Mouse (Mus musculus) testis, adult 2 months (tissue): ENCODE measurements around the gene Trim43a. TPM values are rescaled to one million over a fixed set of nuclear protein-coding genes. Genes with fewer than 3 reads are reported as not detected.
"Not testable (repeated sequence)": the region's sequence is repeated elsewhere in the genome, so short reads cannot be mapped to it uniquely, and the experiment has no call there.

ENCODE experiments used
- H3K27ac ChIP-seq: fragments of 200-500 bp; 2 replicates; pipeline ENCODE4 v1.5.1; 2012; ENCODE audit warnings: low read depth, low read length; ENCODE audit not compliant: control insufficient read depth, insufficient read depth
- H3K27me3 ChIP-seq: fragments of 200-500 bp; 2 replicates; pipeline ENCODE4 v1.6.1; 2012; ENCODE audit warnings: mild to moderate bottlenecking, low read length, moderate library complexity; ENCODE audit not compliant: control insufficient read depth, insufficient read depth
- H3K36me3 ChIP-seq: fragments of 200-500 bp; 2 replicates; pipeline ENCODE4 v1.6.1; 2012; ENCODE audit warnings: mild to moderate bottlenecking, low read length; ENCODE audit not compliant: control insufficient read depth, insufficient read depth
- H3K4me1 ChIP-seq: fragments of 200-500 bp; 2 replicates; pipeline ENCODE4 v1.6.1; 2012; ENCODE audit warnings: low read length; ENCODE audit not compliant: control insufficient read depth, insufficient read depth
- H3K4me3 ChIP-seq: fragments of 200-500 bp; 2 replicates; pipeline ENCODE4 v1.5.1; 2012; ENCODE audit warnings: low read depth, mild to moderate bottlenecking, low read length, moderate library complexity, mixed read lengths; ENCODE audit not compliant: control insufficient read depth
- POLR2A ChIP-seq: fragments of 200-500 bp; IDR thresholded peaks from 2 replicates; pipeline ENCODE4 v1.6.1; 2012; ENCODE audit warnings: low read depth, mild to moderate bottlenecking, inconsistent platforms, low read length, moderate library complexity; ENCODE audit not compliant: control insufficient read depth
- polyA plus RNA-seq: library from polyadenylated mRNA; depleted of rRNA; stranded (reverse); fragments of >200 nt; gene quantifications from 2 replicates; pipeline ENCODE4 v1.2.3, GENCODE M21; 2012; rRNA removed

Trim43a gene
- polyA plus RNA-seq, 1 experiment = 0.10 TPM

DNA sequence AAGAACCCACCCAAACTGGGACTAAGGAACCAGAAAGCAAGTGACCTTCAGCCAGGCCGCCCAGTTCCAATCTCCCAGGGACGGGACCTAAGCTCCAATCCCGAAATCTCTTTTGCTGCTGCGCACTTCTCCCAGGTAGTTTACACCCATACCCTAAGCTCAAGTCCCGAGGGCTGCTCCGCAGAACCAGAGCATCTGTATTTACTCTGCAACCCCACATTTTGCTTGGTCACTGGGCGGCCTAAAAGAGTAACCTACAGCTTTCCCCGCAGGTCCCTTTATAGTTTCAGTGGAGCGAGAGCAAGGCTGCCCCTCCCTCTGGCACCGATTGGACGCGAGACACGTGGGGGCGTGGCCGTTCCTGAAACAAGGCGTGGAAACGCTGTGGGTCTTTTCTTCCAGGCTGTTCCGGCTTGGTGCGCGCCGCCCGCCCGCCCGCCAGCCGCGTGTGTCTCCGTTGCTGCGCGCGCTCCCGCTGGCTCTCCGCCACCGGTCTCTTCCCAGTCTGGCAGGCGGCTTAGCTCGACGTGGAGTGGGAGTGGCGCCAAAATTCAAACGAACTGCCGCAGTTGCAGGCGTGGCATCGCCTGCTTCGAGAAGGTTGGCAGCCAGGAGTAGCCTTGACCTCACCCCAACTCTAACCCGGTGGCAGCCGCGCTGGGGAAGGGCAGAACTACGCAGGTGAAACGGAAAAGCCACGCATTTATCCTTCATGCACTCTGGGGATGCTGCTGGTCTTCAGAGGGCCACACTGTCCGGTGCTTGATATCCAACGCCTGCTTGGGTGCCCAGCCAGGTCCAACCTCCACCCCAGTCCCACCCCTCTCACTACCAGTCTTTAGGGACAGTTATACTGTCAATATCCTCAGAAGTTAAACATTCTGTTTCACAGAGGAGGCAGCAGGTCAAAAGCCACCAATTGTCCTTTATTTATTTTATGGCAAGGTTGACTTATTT, 18.8 kb downstream of the Trim43a start:
- not testable (repeated sequence) for H3K36me3 ChIP-seq
- TF ChIP-seq POLR2A = peak; percentile 46

GRCm38 (mm10) chr9:88625803-88626514, 45.3 kb downstream of the Trim43a start:
- not testable (repeated sequence) for H3K4me3 ChIP-seq, H3K36me3 ChIP-seq, H3K27me3 ChIP-seq, H3K4me1 ChIP-seq, H3K27ac ChIP-seq

More for the DNA sequence above, 18.8 kb downstream of the Trim43a start:
- H3K4me3 ChIP-seq = peak overlapping the region; percentile 92
- H3K4me1 ChIP-seq, H3K27me3 ChIP-seq: not testable (repeated sequence)
- H3K27ac ChIP-seq = peak overlapping the region; percentile 90

DNA sequence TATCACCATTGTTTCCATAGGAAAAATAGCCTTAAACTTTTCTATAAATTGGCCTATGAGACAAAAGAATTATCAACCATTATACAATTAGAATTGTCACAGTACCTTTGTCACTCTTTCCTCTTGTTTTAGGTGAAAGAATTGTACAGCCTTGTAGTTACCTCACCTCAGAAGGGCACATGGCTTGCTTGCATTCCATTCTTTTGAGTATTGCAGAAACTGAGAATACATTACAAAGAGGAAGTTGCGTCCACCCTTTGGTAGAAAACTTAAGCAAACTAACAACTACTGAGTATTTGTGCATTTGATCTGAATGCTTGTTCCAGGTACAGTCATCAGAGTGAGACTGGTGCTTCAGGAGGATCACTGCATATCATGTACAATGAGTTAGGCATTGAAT, 57.4 kb downstream of the Trim43a start:
- not testable (repeated sequence) for H3K36me3 ChIP-seq, H3K27me3 ChIP-seq, H3K27ac ChIP-seq, H3K4me3 ChIP-seq, H3K4me1 ChIP-seq

Other genes starting within 250 kb of the Trim43a start
- gene Snx14, start 141.9 kb upstream of the Trim43a start, polyA plus RNA-seq = 13.3 and 15.8 TPM in 2 replicates
- gene Gm20537, start 124.3 kb upstream of the Trim43a start, polyA plus RNA-seq = 1.1 and 1.7 TPM in 2 replicates
- 4.4 and 7.7 TPM in 2 replicates for gene Syncrip, start 98.3 kb upstream of the Trim43a start, polyA plus RNA-seq
- 9.8 and 19.7 TPM in 2 replicates for gene Zfp949, start 32.9 kb upstream of the Trim43a start, polyA plus RNA-seq
- gene Mthfsl, start 139.4 kb downstream of the Trim43a start, polyA plus RNA-seq = 7.4 and 8.4 TPM in 2 replicates
- gene Bcl2a1d, start 151.0 kb downstream of the Trim43a start, polyA plus RNA-seq = not detected in 2 replicates